Mouse (Mus musculus) bone marrow, adult 2 months (tissue): ENCODE results near the gene Pik3c2a.

Experiments used
- CTCF ChIP-seq: fragments of 200-500 bp; IDR thresholded peaks from 2 replicates; pipeline ENCODE4 v1.5.1; 2011; ENCODE audit warnings: low read length, control low read depth; ENCODE audit not compliant: control insufficient read depth, insufficient read depth
- POLR2A ChIP-seq: fragments of 200-500 bp; IDR thresholded peaks from 2 replicates; pipeline ENCODE4 v1.6.1; 2011; ENCODE audit warnings: low read depth, mild to moderate bottlenecking, control low read depth, low read length, borderline replicate concordance; ENCODE audit not compliant: control insufficient read depth

GRCm38 (mm10) chr7:116441346-116441745 is 1.9 kb downstream of the Pik3c2a start:
- no peak for TF ChIP-seq CTCF
- no peak for TF ChIP-seq POLR2A
